Mouse (Mus musculus): ENCODE data around the gene Gsap.
"Not testable (repeated sequence)": the region's sequence is repeated elsewhere in the genome, so short reads cannot be mapped to it uniquely, and the experiment has no call there.

The Gsap gene

GRCm38 (mm10) chr5:21185764-21186685 is at the start of gene Gsap:
TSS of gene Gsap (plus strand) at chr5:21186255.
- peak; percentile 23 for DNase-seq (ENCODE audit: low read depth, low spot score)

GRCm38 (mm10) chr5:21136575-21136974 is 49.5 kb upstream of the Gsap start:
- DNase-seq (ENCODE audit: low read depth, low spot score), result no peak

GRCm38 (mm10) chr5:21139505-21139904 is 46.5 kb upstream of the Gsap start:
- no peak for DNase-seq (ENCODE audit: low read depth, low spot score)

- not testable (repeated sequence) for DNase-seq (ENCODE audit: low read depth, low spot score)
Observed at GRCm38 (mm10) chr5:21141133-21141551, 44.9 kb upstream of the Gsap start.

- no peak for DNase-seq (ENCODE audit: low read depth, low spot score)
Observed at GRCm38 (mm10) chr5:21141626-21142025, 44.4 kb upstream of the Gsap start.

- DNase-seq (ENCODE audit: low read depth, low spot score), result no peak
Observed at GRCm38 (mm10) chr5:21143032-21143431, 43.0 kb upstream of the Gsap start.

- peak; percentile 71 for DNase-seq (ENCODE audit: low read depth, low spot score)
Observed at GRCm38 (mm10) chr5:21144506-21145169, 41.4 kb upstream of the Gsap start.

- no peak for DNase-seq (ENCODE audit: low read depth, low spot score)
Observed at GRCm38 (mm10) chr5:21148358-21148757, 37.7 kb upstream of the Gsap start.

GRCm38 (mm10) chr5:21153672-21154071 is 32.4 kb upstream of the Gsap start:
- DNase-seq (ENCODE audit: low read depth, low spot score), result no peak

- DNase-seq (ENCODE audit: low read depth, low spot score), result no peak
Observed at GRCm38 (mm10) chr5:21156770-21157169, 29.3 kb upstream of the Gsap start.

- no peak for DNase-seq (ENCODE audit: low read depth, low spot score)
Observed at GRCm38 (mm10) chr5:21159536-21159935, 26.5 kb upstream of the Gsap start.

GRCm38 (mm10) chr5:21160781-21161180 is 25.3 kb upstream of the Gsap start:
- DNase-seq (ENCODE audit: low read depth, low spot score), result no peak

- DNase-seq (ENCODE audit: low read depth, low spot score), result no peak
Observed at GRCm38 (mm10) chr5:21163421-21163820, 22.6 kb upstream of the Gsap start.

- no peak for DNase-seq (ENCODE audit: low read depth, low spot score)
Observed at GRCm38 (mm10) chr5:21168689-21169345, 17.2 kb upstream of the Gsap start.

- DNase-seq (ENCODE audit: low read depth, low spot score), result no peak
Observed at GRCm38 (mm10) chr5:21169346-21169745, 16.7 kb upstream of the Gsap start.

- DNase-seq (ENCODE audit: low read depth, low spot score), result no peak
Observed at GRCm38 (mm10) chr5:21169877-21170276, 16.2 kb upstream of the Gsap start.

GRCm38 (mm10) chr5:21170440-21170839 is 15.6 kb upstream of the Gsap start:
- DNase-seq (ENCODE audit: low read depth, low spot score), result no peak

- no peak for DNase-seq (ENCODE audit: low read depth, low spot score)
Observed at GRCm38 (mm10) chr5:21170898-21171297, 15.2 kb upstream of the Gsap start.

GRCm38 (mm10) chr5:21171336-21171735 is 14.7 kb upstream of the Gsap start:
- no peak for DNase-seq (ENCODE audit: low read depth, low spot score)

- no peak for DNase-seq (ENCODE audit: low read depth, low spot score)
Observed at GRCm38 (mm10) chr5:21172316-21172715, 13.7 kb upstream of the Gsap start.

- DNase-seq (ENCODE audit: low read depth, low spot score), result peak; percentile 42
Observed at GRCm38 (mm10) chr5:21175132-21176112, 10.6 kb upstream of the Gsap start.

Measured in forelimb bud, embryonic 11.5 days (tissue).